Mouse (Mus musculus) megakaryocyte, embryonic 14.5 days (primary cell): ENCODE measurements at regions not wholly inside any gene's neighbourhood (a gene's known extent, or its start where the extent isn't known, plus 50 kb on each side); places are given as distances from the start of the nearest gene placed in this dataset.

Experiments used
- H3K27me3 ChIP-seq: replicated peaks from 2 replicates; pipeline ENCODE3; 2012; ENCODE audit warnings: inconsistent platforms
- H3K36me3 ChIP-seq: replicated peaks from 2 replicates; pipeline ENCODE3; 2012; ENCODE audit warnings: low read length, inconsistent platforms, mixed read lengths
- H3K4me1 ChIP-seq: 2 replicates; pipeline ENCODE4 v1.6.1; 2012; ENCODE audit warnings: inconsistent platforms
- H3K4me3 ChIP-seq: replicated peaks from 2 replicates; pipeline ENCODE3; 2012; ENCODE audit warnings: moderate library complexity, mild to moderate bottlenecking, inconsistent platforms
- H3K9me3 ChIP-seq: 2 replicates; pipeline ENCODE4 v1.6.1; 2012; ENCODE audit warnings: inconsistent platforms
- FLI1 ChIP-seq: IDR thresholded peaks from 2 replicates; pipeline ENCODE4 v1.6.1; 2012; ENCODE audit warnings: low read length, inconsistent platforms, mixed read lengths
- GATA1 ChIP-seq: IDR thresholded peaks from 3 replicates; pipeline ENCODE4 v1.6.1; 2012; ENCODE audit warnings: mixed read lengths, low read length, inconsistent platforms, borderline replicate concordance

- Histone ChIP-seq H3K9me3 (no peaks in the 10 kb centered on the region), H3K27me3 (no peaks in the 10 kb centered on the region), H3K4me3 (no peak overlapping the region), H3K36me3 (no peaks in the 10 kb centered on the region), H3K4me1 (no peaks in the 10 kb centered on the region)
- TF ChIP-seq FLI1 (no peak), GATA1 (no peak)
These were observed 1097.8 kb downstream of the 4930444P10Rik start for GRCm38 (mm10) chr1:14995348-14995747.

GRCm38 (mm10) chr1:14980093-14980711 is 1112.9 kb downstream of the 4930444P10Rik start:
- H3K4me3 ChIP-seq = no peak overlapping the region
- no peaks in the 10 kb centered on the region for H3K36me3 ChIP-seq
- peaks cover 7% of the 10 kb centered on the region for H3K9me3 ChIP-seq
- TF ChIP-seq GATA1 = no peak
- TF ChIP-seq FLI1 = no peak
- no peaks in the 10 kb centered on the region for H3K4me1 ChIP-seq
- no peaks in the 10 kb centered on the region for H3K27me3 ChIP-seq
